Mouse (Mus musculus) heart, embryonic 16.5 days (tissue): Measurements from ENCODE around the gene Wwox. TPM values are rescaled to one million over a fixed set of nuclear protein-coding genes. Genes with fewer than 3 reads are reported as not detected.

ENCODE experiments used
- ATAC-seq: fragments of 200-750 bp; cut with Nextera tagmentation; replicated peaks from 2 replicates; pipeline ENCODE4 v1.8.0; 2017; ENCODE audit warnings: moderate number of reproducible peaks; ENCODE audit not compliant: insufficient read depth, low FRiP score; ENCODE audit errors: extremely low read depth
- H3K27ac ChIP-seq: fragments of 300-500 bp; sonication (generic); 2 replicates; pipeline ENCODE4 v1.5.1; 2014; ENCODE audit warnings: mild to moderate bottlenecking, low read length, control low read depth, moderate library complexity
- H3K27me3 ChIP-seq: fragments of 300-500 bp; sonication (generic); 2 replicates; pipeline ENCODE4 v1.6.1; 2014; ENCODE audit warnings: low read length, mixed read lengths; ENCODE audit not compliant: control insufficient read depth, insufficient read depth
- H3K36me3 ChIP-seq: fragments of 300-500 bp; sonication (generic); 2 replicates; pipeline ENCODE4 v1.6.1; 2014; ENCODE audit not compliant: control insufficient read depth, insufficient read depth
- H3K4me1 ChIP-seq: fragments of 300-500 bp; sonication (generic); 2 replicates; pipeline ENCODE4 v1.6.1; 2014; ENCODE audit warnings: low read length, mixed read lengths; ENCODE audit not compliant: control insufficient read depth, insufficient read depth
- H3K4me2 ChIP-seq: fragments of 300-500 bp; sonication (generic); 2 replicates; pipeline ENCODE4 v1.6.1; 2014; ENCODE audit warnings: low read depth, mild to moderate bottlenecking, control low read depth, low read length
- H3K4me3 ChIP-seq: fragments of 300-500 bp; sonication (generic); 2 replicates; pipeline ENCODE4 v1.5.1; 2014; ENCODE audit warnings: mild to moderate bottlenecking, control low read depth, low read length
- H3K9ac ChIP-seq: fragments of 300-500 bp; sonication (generic); 2 replicates; pipeline ENCODE4 v1.6.1; 2014; ENCODE audit warnings: low read length, control low read depth
- H3K9me3 ChIP-seq: fragments of 300-500 bp; sonication (generic); replicated peaks from 2 replicates; pipeline ENCODE4 v1.6.1; 2016; ENCODE audit warnings: low read length; ENCODE audit not compliant: control insufficient read depth
- WGBS: fragments of 180-500 bp; shearing (Covaris S2); extraction: QIAGEN DNeasy Blood & Tissue Kit; methylation state at CpG from one replicate; pipeline ENCODE4 v1.1.7; 2014; 5-methylcytosine and 5-hydroxymethylcytosine counted together
- polyA plus RNA-seq: library from polyadenylated mRNA; unstranded; fragments of >200 nt; fragmentation: Nextera tagmentation; extraction: Ambion mirVana; gene quantifications from 2 replicates; pipeline ENCODE4 v1.2.1, GENCODE M21; 2015

Gene Wwox
- polyA plus RNA-seq, 1 experiment from 2014 or later, result 12.8 TPM

DNA sequence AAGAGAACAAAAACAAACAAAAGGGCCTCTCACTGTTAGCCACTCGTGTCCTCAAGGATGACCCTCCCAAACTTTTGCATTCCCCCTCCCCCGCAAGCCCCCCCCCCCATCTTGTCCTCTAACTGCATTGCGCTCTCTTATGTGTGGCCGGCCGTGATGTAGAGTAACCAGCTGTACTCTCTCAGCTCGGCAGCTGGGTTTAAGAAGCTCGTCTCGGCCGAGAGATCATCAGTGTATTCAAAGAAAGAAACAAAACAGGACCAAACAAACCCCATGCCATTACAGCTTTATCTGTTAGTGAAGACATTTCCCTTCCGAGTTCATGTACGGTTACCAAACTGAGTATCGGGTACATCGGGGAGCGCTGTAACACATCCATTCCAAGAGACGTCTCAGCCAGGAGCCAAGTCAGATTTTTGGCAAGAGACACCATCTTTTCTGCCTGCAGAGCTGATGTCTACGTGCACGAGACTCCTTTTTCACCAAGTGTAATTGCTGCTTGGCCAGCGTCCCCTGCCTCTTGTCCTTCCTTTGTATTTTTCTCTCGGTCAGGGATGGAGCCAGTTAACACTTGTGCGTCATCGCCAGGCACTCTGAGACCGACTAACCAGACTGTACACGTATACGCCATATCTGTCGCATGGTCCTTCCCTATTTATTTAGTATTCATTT lies 18.8 kb downstream of the Wwox start:
- Histone ChIP-seq H3K9me3 (no peaks in the 10 kb centered on the region), H3K27ac (peak overlapping the region; percentile 46), H3K4me1 (peaks cover 26% of the 10 kb centered on the region), H3K27me3 (no peaks in the 10 kb centered on the region), H3K9ac (0 out of 2 replicates have a peak overlapping the region, but pooled peaks have one; percentile 20), H3K4me2 (peak overlapping the region; percentile 18), H3K36me3 (no peaks in the 10 kb centered on the region), H3K4me3 (no peak overlapping the region)
- 0 out of 2 replicates have a peak, but pooled peaks have one; percentile 29 for ATAC-seq
- WGBS, result 52% methylated on average over 25 of the region's 25 CpGs

DNA sequence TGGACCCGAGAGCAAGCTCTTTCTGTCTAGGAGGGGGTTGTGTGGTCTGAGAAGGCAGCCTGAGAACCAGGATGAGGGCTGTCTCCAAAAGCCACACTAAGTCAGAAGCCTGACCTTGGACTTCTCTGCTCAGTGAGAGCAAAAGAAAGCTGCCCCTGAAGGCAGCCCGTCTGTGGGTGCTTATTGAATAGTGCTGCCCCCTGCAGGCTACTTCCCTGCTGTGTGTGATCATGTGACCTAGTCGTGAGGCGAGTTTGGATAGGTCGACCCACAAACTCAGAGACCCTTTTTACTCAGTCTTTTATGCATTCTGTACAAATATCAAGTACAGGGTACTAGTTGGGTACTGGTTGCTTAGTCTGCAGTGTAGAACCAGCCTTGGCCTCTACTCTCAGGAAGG lies 21.1 kb downstream of the Wwox start:
- H3K4me1 ChIP-seq, result peaks cover 27% of the 10 kb centered on the region
- H3K4me2 ChIP-seq, result no peak overlapping the region
- H3K9me3 ChIP-seq, result no peaks in the 10 kb centered on the region
- H3K9ac ChIP-seq, result no peak overlapping the region
- 70% methylated on average over 5 of the region's 5 CpGs for WGBS
- no peak overlapping the region for H3K27ac ChIP-seq
- no peaks in the 10 kb centered on the region for H3K27me3 ChIP-seq
- no peak overlapping the region for H3K4me3 ChIP-seq
- ATAC-seq, result no peak
- H3K36me3 ChIP-seq, result no peaks in the 10 kb centered on the region

DNA sequence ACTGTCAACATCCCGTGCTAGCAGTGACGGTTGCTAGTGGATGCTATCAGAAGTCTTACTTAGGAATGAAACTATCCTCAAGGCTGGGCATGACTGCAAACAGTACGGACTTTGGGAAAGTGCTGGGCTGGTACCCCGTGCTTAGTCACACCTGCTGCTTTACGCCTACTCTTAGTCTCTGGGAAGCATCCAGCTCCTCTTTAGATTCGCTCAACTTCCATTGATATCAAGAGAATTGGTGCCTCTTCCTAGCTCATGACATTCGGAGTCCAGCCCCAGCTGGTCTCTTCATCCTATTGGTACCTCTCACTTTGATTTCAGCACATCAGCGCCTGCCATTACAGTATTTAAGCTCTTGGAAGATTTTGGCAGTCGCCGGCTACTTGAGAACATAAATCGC lies 23.1 kb downstream of the Wwox start:
- Histone ChIP-seq H3K9me3 (no peaks in the 10 kb centered on the region), H3K9ac (no peak overlapping the region), H3K4me1 (peaks cover 18% of the 10 kb centered on the region), H3K4me2 (peak overlapping the region; percentile 43), H3K4me3 (no peak overlapping the region), H3K27me3 (no peaks in the 10 kb centered on the region), H3K27ac (0 out of 2 replicates have a peak overlapping the region, but pooled peaks have one; percentile 39), H3K36me3 (no peaks in the 10 kb centered on the region)
- 64% methylated on average over 11 of the region's 11 CpGs for WGBS
- ATAC-seq, result no peak

DNA sequence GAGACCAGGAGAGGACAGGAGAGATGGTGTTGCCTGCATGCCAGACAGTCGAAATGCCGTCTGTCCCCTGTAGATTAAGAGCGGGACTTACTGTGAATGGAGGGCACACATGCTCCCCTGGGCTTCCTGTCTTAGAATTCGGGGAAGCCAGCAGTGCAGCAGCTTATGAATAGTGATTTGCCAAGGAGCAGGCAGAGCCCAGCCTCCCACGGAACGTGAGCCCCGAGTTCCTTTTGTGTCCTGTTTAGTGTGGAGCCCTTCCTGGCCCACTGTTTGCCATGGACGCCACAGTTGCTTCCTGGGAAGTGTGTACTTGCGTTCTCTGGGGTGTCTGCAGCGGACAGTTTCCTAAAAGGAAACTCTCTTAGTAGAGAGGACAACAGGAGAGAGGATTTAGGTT lies 23.9 kb downstream of the Wwox start:
- Histone ChIP-seq H3K4me1 (peaks cover 18% of the 10 kb centered on the region), H3K9me3 (no peaks in the 10 kb centered on the region), H3K4me3 (no peak overlapping the region), H3K4me2 (peak overlapping the region; percentile 43), H3K27ac (peak overlapping the region; percentile 39), H3K27me3 (no peaks in the 10 kb centered on the region), H3K9ac (0 out of 2 replicates have a peak overlapping the region, but pooled peaks have one; percentile 2), H3K36me3 (no peaks in the 10 kb centered on the region)
- no peak for ATAC-seq
- 41% methylated on average over 10 of the region's 10 CpGs for WGBS

DNA sequence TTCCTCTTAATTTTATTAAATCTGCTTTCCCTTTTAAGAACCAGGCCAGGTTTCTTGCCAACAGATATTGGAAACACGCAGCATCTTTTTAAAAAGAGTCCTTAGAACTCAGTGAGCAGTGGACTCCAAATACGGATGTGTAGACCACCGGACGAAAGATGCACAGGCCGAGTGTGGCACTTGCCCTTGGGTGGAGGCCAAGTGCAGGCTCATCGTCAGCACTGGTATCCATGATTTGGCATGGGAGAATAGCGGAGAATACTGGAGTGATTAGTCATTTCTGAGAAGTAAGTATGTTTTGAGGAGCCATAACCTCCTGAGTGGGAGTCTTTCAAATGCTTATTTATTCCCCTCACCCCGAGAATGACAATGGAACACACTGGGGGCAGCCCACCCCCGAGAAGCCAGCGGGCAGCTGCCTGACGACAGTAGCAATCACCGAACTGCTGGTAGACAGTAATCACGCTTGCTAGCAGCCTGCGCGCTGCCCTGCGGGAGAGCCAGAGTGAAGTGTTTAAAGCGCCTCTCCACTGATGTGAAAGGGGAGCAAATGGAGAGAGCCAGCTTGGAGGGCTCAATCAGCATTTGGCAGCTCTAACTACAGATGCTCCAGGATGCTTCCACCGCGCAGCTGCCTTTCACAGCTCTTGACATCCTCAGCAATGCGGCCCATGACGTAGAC lies 29.2 kb downstream of the Wwox start:
- Histone ChIP-seq H3K27ac (no peak overlapping the region), H3K9me3 (no peaks in the 10 kb centered on the region), H3K27me3 (no peaks in the 10 kb centered on the region), H3K4me3 (no peak overlapping the region), H3K4me2 (no peak overlapping the region), H3K4me1 (no peaks in the 10 kb centered on the region), H3K36me3 (no peaks in the 10 kb centered on the region; the same call in 1 of the 2 replicates), H3K9ac (no peak overlapping the region)
- 76% methylated on average over 21 of the region's 21 CpGs for WGBS
- ATAC-seq, result no peak

DNA sequence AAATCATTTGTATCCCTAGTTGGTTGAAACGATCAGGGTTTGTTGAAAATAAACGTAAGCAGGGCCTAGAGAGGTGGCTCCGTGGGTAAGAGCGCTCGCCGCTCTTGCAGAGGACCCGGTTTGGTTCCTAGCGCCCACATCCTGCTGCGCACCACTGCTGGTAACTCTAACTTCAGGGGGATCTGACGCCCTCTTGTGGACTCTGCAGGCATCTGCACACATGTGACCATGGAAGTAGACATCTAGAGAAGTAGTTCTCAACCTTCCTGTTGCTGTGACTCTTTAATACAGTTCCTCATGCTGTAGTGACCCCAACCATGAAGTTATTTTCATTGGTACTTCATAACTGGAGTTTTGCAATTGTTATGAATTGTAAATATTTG lies 29.7 kb downstream of the Wwox start:
- WGBS, result 84% methylated on average over 10 of the region's 10 CpGs
- no peak overlapping the region for H3K4me3 ChIP-seq
- ATAC-seq, result no peak
- H3K27ac ChIP-seq, result no peak overlapping the region
- H3K36me3 ChIP-seq, result no peaks in the 10 kb centered on the region; the same call in 1 of the 2 replicates
- no peaks in the 10 kb centered on the region for H3K27me3 ChIP-seq
- H3K4me1 ChIP-seq, result no peaks in the 10 kb centered on the region
- no peaks in the 10 kb centered on the region for H3K9me3 ChIP-seq
- no peak overlapping the region for H3K9ac ChIP-seq
- no peak overlapping the region for H3K4me2 ChIP-seq

DNA sequence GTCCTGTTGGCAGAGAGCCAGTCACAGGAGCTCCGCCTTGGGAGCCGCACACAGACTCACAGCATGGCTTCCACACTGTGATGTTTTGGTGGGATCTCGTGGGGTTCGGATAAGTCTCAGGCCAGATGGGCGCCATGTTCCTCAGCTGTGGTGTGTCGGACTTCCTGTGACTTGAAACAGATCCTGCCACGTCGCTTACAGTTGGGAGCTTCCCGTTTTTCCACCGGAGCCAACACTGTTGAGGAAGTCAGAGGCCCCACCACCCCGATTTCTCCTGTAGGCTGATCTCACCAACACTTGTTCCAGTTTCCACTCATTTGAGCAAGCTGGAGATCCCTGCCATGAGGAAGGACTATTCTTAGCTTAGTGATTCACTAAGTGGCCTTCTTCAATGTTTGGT lies 34.1 kb downstream of the Wwox start:
- Histone ChIP-seq H3K4me3 (no peak overlapping the region), H3K9me3 (no peaks in the 10 kb centered on the region), H3K27ac (no peak overlapping the region), H3K36me3 (no peaks in the 10 kb centered on the region; the same call in 1 of the 2 replicates), H3K9ac (no peak overlapping the region), H3K4me1 (peaks cover 6% of the 10 kb centered on the region), H3K4me2 (no peak overlapping the region), H3K27me3 (no peaks in the 10 kb centered on the region)
- ATAC-seq, result no peak
- 82% methylated on average over 11 of the region's 11 CpGs for WGBS

DNA sequence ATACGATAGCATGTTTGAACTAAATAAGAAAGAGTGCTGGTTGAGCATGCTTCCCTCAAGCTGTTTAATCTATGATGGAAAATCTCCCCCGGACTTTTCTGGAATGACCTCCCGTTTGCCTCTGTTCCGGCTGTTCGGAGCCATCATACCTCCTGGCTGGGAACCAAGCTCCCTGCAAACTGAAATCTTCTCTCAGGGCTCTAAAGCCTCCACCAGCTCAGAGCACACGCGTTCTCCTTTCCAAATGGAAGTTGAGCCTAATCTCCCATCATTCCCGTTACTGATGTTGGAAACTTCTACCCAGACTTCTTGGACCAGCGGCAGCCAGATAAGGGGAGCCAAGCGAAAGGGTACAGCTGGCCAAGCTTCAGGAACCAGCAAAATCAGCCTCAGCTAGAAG lies 37.5 kb downstream of the Wwox start:
- no peaks in the 10 kb centered on the region for H3K9me3 ChIP-seq
- H3K27ac ChIP-seq, result no peak overlapping the region
- H3K9ac ChIP-seq, result no peak overlapping the region
- H3K36me3 ChIP-seq, result no peaks in the 10 kb centered on the region
- H3K4me3 ChIP-seq, result no peak overlapping the region
- WGBS, result 47% methylated on average over 10 of the region's 10 CpGs
- H3K27me3 ChIP-seq, result no peaks in the 10 kb centered on the region; the same call in 1 of the 2 replicates
- H3K4me1 ChIP-seq, result peaks cover 6% of the 10 kb centered on the region
- no peak for ATAC-seq
- no peak overlapping the region for H3K4me2 ChIP-seq

DNA sequence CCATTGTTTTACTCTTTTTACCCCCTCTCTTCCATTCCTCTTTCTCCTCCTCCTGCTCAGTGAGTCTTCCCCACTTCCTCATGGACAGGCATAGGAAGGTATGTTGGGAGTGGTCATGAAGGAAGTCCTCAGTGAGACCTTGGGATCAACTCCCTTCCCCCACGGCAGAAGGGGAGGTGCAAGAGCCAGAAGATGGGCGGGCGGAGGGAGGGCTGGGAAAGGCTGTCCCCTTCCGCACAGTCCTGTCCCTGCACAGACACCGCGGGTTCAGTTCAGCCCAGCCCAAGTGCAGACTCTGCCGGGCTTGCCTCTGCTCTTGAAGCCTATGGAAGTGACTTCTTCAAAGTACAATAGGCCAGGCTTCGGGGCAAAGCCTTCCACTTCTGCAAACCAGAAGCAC lies 38.3 kb downstream of the Wwox start:
- no peak overlapping the region for H3K27ac ChIP-seq
- no peaks in the 10 kb centered on the region; the same call in 1 of the 2 replicates for H3K27me3 ChIP-seq
- H3K4me1 ChIP-seq, result peaks cover 6% of the 10 kb centered on the region
- no peak overlapping the region for H3K9ac ChIP-seq
- no peaks in the 10 kb centered on the region for H3K36me3 ChIP-seq
- H3K4me3 ChIP-seq, result no peak overlapping the region
- no peaks in the 10 kb centered on the region for H3K9me3 ChIP-seq
- ATAC-seq, result no peak
- WGBS, result 72% methylated on average over 8 of the region's 8 CpGs
- no peak overlapping the region for H3K4me2 ChIP-seq
